Mouse (Mus musculus) kidney, embryonic 14.5 days (tissue): ENCODE measurements around the gene Tnfrsf8. TPM values are rescaled to one million over a fixed set of nuclear protein-coding genes. Genes with fewer than 3 reads are reported as not detected.

ENCODE experiments used
- ATAC-seq: fragments of 200-750 bp; cut with Nextera tagmentation; 2 replicates; pipeline ENCODE4 v1.8.0; 2017; ENCODE audit warnings: moderate number of reproducible peaks, mild to moderate bottlenecking, moderate TSS enrichment, moderate library complexity; ENCODE audit not compliant: low FRiP score, low TSS enrichment
- H3K27ac ChIP-seq: fragments of 300-500 bp; sonication (generic); 2 replicates; pipeline ENCODE4 v1.5.1; 2014; ENCODE audit warnings: low read depth, mild to moderate bottlenecking, low read length, moderate library complexity, mixed read lengths
- H3K27me3 ChIP-seq: fragments of 300-500 bp; sonication (generic); 2 replicates; pipeline ENCODE4 v1.6.1; 2014; ENCODE audit warnings: mild to moderate bottlenecking, low read length; ENCODE audit not compliant: control insufficient read depth, insufficient read depth
- H3K36me3 ChIP-seq: fragments of 300-500 bp; sonication (generic); 2 replicates; pipeline ENCODE4 v1.6.1; 2014; ENCODE audit warnings: low read length, mixed read lengths; ENCODE audit not compliant: control insufficient read depth, insufficient read depth
- H3K4me1 ChIP-seq: fragments of 300-500 bp; sonication (generic); 2 replicates; pipeline ENCODE4 v1.6.1; 2014; ENCODE audit warnings: low read length, mixed read lengths; ENCODE audit not compliant: control insufficient read depth, insufficient read depth
- H3K4me2 ChIP-seq: fragments of 300-500 bp; sonication (generic); replicated peaks from 2 replicates; pipeline ENCODE4 v1.6.1; 2014; ENCODE audit warnings: low read depth, mild to moderate bottlenecking, low read length
- H3K4me3 ChIP-seq: fragments of 300-500 bp; sonication (generic); 2 replicates; pipeline ENCODE4 v1.5.1; 2014; ENCODE audit warnings: mild to moderate bottlenecking, low read length
- H3K9ac ChIP-seq: fragments of 300-500 bp; sonication (generic); 2 replicates; pipeline ENCODE4 v1.6.1; 2014; ENCODE audit warnings: low read depth, mild to moderate bottlenecking, low read length, moderate library complexity
- H3K9me3 ChIP-seq: fragments of 300-500 bp; sonication (generic); 2 replicates; pipeline ENCODE4 v1.6.1; 2016; ENCODE audit warnings: low read length; ENCODE audit not compliant: control insufficient read depth
- WGBS: fragments of 180-500 bp; shearing (Covaris S2); extraction: QIAGEN DNeasy Blood & Tissue Kit; methylation state at CpG from one replicate; pipeline ENCODE4 v1.1.7; 2014; 5-methylcytosine and 5-hydroxymethylcytosine counted together
- polyA plus RNA-seq: library from polyadenylated mRNA; unstranded; fragments of >200 nt; fragmentation: Nextera tagmentation; extraction: Ambion mirVana; gene quantifications from 2 replicates; pipeline ENCODE4 v1.2.1, GENCODE M21; 2014

Tnfrsf8 gene
- polyA plus RNA-seq, 1 experiment from 2014 or later = 0.24 TPM

DNA sequence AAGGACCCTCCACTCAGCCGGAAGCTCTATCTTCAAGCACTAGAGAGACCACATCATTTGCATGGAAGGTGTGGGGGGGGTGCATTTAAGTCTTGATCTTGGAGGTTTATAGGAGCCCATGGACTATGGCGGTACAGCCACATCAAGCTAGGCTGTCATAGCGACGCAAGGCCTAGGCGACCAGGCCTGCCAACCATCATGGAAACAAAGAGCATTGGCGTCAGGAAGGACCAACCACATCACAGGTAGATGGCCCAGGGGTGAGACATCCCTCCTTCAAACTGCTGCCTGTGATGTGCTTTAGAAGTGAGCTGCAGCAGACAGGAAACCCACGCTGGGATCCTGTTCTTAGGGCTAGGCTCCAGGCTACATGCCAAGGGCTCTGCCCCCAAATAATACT is 78.9 kb downstream of the Tnfrsf8 start:
- Histone ChIP-seq H3K27ac (no peak overlapping the region), H3K9me3 (no peaks in the 10 kb centered on the region), H3K9ac (no peak overlapping the region), H3K36me3 (no peaks in the 10 kb centered on the region), H3K27me3 (no peaks in the 10 kb centered on the region), H3K4me1 (no peaks in the 10 kb centered on the region), H3K4me2 (no peak overlapping the region), H3K4me3 (no peak overlapping the region)
- WGBS = 89% methylated on average over 7 of the region's 7 CpGs
- no peak for ATAC-seq

GRCm38 (mm10) chr4:145233487-145234228 is 81.3 kb downstream of the Tnfrsf8 start:
- H3K4me2 ChIP-seq = no peak overlapping the region
- no peak overlapping the region for H3K27ac ChIP-seq
- no peak overlapping the region for H3K4me3 ChIP-seq
- 47% methylated on average over 3 of the region's 3 CpGs for WGBS
- H3K9me3 ChIP-seq = no peaks in the 10 kb centered on the region
- no peaks in the 10 kb centered on the region for H3K4me1 ChIP-seq
- H3K9ac ChIP-seq = no peak overlapping the region
- no peak for ATAC-seq
- no peaks in the 10 kb centered on the region for H3K27me3 ChIP-seq
- no peaks in the 10 kb centered on the region for H3K36me3 ChIP-seq

DNA sequence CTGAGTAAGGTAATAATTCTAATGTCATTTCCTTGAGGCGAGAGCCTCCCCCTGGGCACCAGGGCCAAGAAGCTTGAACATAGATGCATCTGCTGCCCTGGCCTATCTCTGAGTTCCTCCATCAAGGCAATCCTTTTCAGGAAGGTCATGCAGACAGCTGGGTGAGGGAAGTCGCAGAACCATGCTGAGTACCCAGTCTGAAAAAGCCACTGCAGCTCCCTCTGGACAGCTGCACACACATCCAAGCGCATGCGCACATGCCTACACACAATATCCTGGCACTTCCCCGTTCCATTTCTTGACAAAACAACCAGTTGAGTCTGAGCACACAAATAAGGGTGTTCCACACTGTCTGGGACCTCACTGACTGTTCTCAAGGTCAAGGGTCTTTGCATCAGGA is 83.2 kb downstream of the Tnfrsf8 start:
- WGBS = 92% methylated on average over 5 of the region's 5 CpGs
- Histone ChIP-seq H3K4me3 (no peak overlapping the region), H3K36me3 (no peaks in the 10 kb centered on the region), H3K4me1 (no peaks in the 10 kb centered on the region), H3K9ac (no peak overlapping the region), H3K9me3 (no peaks in the 10 kb centered on the region), H3K4me2 (no peak overlapping the region), H3K27ac (no peak overlapping the region), H3K27me3 (no peaks in the 10 kb centered on the region)
- 0 out of 2 replicates have a peak, but pooled peaks have one; percentile 16 for ATAC-seq

DNA sequence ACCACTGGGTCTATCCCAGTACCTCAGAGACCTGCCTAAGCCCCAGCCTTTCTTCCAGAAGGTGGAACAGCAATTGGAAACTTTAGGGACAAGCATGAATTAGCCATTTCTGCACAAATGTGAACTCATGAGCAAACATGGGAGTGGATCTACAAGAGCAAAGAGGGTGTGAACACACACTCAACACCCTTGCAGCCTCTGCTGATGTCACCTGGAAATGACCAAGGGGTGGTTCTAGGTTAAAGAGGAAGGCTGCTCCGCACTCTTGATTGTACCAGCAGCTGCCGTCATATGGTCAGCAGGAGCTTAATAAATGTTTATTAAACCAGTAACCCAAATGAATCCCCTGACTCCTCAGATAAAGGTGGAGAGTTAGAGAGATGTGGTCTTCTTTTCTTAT is 84.3 kb downstream of the Tnfrsf8 start:
- Histone ChIP-seq H3K4me2 (no peak overlapping the region), H3K9me3 (no peaks in the 10 kb centered on the region), H3K9ac (no peak overlapping the region), H3K36me3 (no peaks in the 10 kb centered on the region), H3K27ac (no peak overlapping the region), H3K4me1 (no peaks in the 10 kb centered on the region), H3K27me3 (no peaks in the 10 kb centered on the region), H3K4me3 (no peak overlapping the region)
- ATAC-seq = no peak
- WGBS = 91% methylated on average over 2 of the region's 2 CpGs

DNA sequence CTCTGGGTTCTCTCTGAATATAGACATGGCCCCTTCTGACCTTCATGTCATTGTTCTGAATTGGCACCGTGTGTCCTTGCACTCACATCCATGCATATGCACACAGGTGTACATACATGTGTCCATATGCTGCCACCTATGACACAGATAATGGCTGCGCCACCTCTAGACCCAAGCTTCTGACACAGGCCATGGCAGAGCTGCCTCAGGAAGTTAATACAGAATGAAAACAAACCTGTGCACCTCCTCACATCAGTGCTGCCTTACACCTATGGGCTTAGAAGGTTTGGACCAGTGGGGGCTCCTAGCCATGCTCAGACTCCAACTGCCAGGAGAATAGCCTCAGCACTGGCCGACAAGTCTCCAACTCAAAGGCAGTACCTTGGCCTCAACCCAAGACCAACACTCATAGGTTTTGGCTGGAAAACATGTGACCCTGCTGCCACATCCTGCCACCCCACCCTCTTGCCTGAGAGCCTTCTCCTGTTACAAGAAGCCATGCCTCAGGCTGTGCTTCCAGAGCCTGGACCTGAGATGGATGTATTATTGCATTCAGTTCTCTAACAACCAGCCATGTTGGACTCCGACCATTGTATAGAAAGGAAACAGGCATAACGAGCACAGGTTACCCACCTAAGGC is 85.3 kb downstream of the Tnfrsf8 start:
- no peaks in the 10 kb centered on the region for H3K4me1 ChIP-seq
- no peaks in the 10 kb centered on the region for H3K36me3 ChIP-seq
- no peaks in the 10 kb centered on the region for H3K9me3 ChIP-seq
- no peak overlapping the region for H3K9ac ChIP-seq
- no peaks in the 10 kb centered on the region for H3K27me3 ChIP-seq
- no peak for ATAC-seq
- H3K4me3 ChIP-seq = no peak overlapping the region
- no peak overlapping the region for H3K27ac ChIP-seq
- H3K4me2 ChIP-seq = no peak overlapping the region
- WGBS = 87% methylated on average over 5 of the region's 5 CpGs

DNA sequence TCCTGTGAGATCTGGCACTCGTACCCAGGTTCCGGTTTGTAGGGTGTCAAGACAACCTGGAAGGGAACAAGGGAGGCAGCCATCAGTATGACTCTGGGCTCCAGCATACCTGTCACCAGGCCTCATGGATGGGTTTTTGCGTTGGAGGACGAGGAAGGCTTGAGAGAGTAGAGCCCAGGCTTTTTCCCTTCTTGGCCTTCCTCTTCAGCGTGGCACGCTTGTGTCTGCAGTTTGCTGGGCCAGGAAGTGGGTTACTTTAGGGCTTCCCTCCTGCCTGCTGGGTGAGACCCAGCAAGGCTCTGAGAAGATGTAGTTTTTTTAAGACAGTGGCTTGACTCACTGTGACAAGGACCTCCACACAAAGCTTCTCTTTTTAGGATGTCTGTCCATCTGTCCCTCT is 85.9 kb downstream of the Tnfrsf8 start:
- Histone ChIP-seq H3K4me1 (no peaks in the 10 kb centered on the region), H3K4me2 (no peak overlapping the region), H3K27me3 (no peaks in the 10 kb centered on the region), H3K36me3 (no peaks in the 10 kb centered on the region), H3K9me3 (no peaks in the 10 kb centered on the region), H3K4me3 (no peak overlapping the region), H3K9ac (no peak overlapping the region), H3K27ac (no peak overlapping the region)
- ATAC-seq = no peak
- WGBS = 94% methylated on average over 6 of the region's 6 CpGs

DNA sequence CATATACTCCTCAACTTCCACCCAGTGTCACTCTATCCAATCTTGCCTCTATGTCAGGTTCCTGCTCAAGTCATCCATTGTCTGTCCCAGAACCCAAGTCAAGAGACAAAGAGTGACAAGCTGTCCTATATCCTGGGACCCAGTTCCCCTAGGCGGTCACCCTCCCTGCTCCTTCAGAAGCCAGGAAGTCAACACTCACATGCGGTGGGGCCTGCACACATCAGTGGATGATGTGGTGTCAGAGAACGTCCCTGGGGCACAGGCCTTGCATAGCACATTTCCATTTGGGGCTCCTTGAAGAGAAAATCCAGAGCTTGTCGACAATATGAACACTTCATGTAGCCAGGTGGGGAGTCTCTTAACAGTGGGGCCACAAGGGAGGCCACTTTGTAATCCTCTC is 90.4 kb downstream of the Tnfrsf8 start:
- WGBS = 82% methylated on average over 4 of the region's 4 CpGs
- H3K27ac ChIP-seq = no peak overlapping the region
- no peak overlapping the region for H3K9ac ChIP-seq
- no peak for ATAC-seq
- no peak overlapping the region for H3K4me3 ChIP-seq
- H3K4me1 ChIP-seq = no peaks in the 10 kb centered on the region
- no peak overlapping the region for H3K4me2 ChIP-seq
- no peaks in the 10 kb centered on the region for H3K36me3 ChIP-seq
- no peaks in the 10 kb centered on the region for H3K27me3 ChIP-seq
- H3K9me3 ChIP-seq = no peaks in the 10 kb centered on the region

DNA sequence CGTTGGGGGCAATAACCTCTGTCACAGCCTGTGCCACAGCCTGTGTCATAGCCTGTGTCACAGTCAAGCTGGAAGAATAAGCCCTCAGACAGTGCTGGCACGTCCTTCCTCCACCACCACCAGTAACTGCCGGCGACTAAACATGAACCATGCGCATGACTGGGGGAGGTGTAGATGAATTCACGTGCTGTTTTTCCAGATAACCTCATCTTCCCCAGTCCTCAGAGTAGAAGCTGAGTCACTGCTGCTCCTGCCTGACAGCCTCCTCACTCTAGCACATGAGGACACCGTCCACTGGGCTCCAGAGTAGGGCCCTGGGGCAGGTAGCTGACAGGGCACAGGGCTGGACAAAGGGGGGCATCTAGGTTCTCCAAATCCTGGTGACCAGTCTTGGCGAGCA is 92.9 kb downstream of the Tnfrsf8 start:
- no peak for ATAC-seq
- Histone ChIP-seq H3K4me3 (no peak overlapping the region), H3K9ac (no peak overlapping the region), H3K27ac (no peak overlapping the region), H3K4me1 (no peaks in the 10 kb centered on the region), H3K36me3 (no peaks in the 10 kb centered on the region), H3K27me3 (no peaks in the 10 kb centered on the region), H3K4me2 (no peak overlapping the region), H3K9me3 (no peaks in the 10 kb centered on the region)
- 72% methylated on average over 8 of the region's 8 CpGs for WGBS

DNA sequence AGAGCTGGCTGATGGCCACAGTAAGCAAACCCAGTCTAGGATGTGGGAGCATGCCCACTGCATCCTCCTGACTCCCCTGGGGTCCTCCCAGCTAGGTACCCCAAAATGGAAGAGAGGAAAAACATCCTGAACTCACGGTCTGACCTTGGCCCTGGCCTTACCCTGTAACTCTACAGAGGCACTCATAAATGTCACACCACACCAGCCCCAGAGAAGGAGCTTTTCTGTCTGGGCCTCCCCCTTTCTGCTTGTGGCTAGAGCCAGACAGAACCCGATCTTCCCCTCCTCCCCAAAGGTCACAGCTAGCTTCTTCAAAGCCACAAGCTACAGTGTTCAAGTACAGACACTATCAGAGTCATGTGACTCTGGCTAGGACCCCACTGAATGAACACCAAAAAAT is 93.6 kb downstream of the Tnfrsf8 start:
- no peak for ATAC-seq
- Histone ChIP-seq H3K36me3 (no peaks in the 10 kb centered on the region), H3K27ac (no peak overlapping the region), H3K9ac (no peak overlapping the region), H3K9me3 (no peaks in the 10 kb centered on the region), H3K27me3 (no peaks in the 10 kb centered on the region), H3K4me2 (no peak overlapping the region), H3K4me1 (no peaks in the 10 kb centered on the region), H3K4me3 (no peak overlapping the region)
- WGBS = 21% methylated on average over 2 of the region's 2 CpGs
